Mouse (Mus musculus) forebrain, embryonic 14.5 days (tissue): Measurements from ENCODE around the gene Mllt3. TPM values are rescaled to one million over a fixed set of nuclear protein-coding genes. Genes with fewer than 3 reads are reported as not detected.
"Not testable (repeated sequence)": the region's sequence is repeated elsewhere in the genome, so short reads cannot be mapped to it uniquely, and the experiment has no call there.

Experiments
- ATAC-seq: fragments of 200-750 bp; cut with Nextera tagmentation; 2 replicates; pipeline ENCODE4 v1.8.0; 2017; ENCODE audit warnings: mild to moderate bottlenecking, moderate library complexity
- DNase-seq: peaks from one replicate; pipeline ENCODE4 v3.0.0-alpha.2; 2015; ENCODE audit warnings: low spot score
- H3K27ac ChIP-seq: fragments of 300-500 bp; sonication (generic); 2 replicates; pipeline ENCODE4 v1.5.1; 2014; ENCODE audit warnings: low read depth, mild to moderate bottlenecking, control low read depth, low read length, moderate library complexity
- H3K27me3 ChIP-seq: fragments of 300-500 bp; sonication (generic); replicated peaks from 2 replicates; pipeline ENCODE4 v1.6.1; 2014; ENCODE audit warnings: low read length, control low read depth, mixed read lengths; ENCODE audit not compliant: control insufficient read depth, insufficient read depth
- H3K36me3 ChIP-seq: fragments of 300-500 bp; sonication (generic); 2 replicates; pipeline ENCODE4 v1.6.1; 2014; ENCODE audit warnings: low read length, control low read depth; ENCODE audit not compliant: control insufficient read depth, insufficient read depth
- H3K4me1 ChIP-seq: fragments of 300-500 bp; sonication (generic); 2 replicates; pipeline ENCODE4 v1.6.1; 2014; ENCODE audit warnings: antibody characterized with exemption, low read length, control low read depth; ENCODE audit not compliant: control insufficient read depth, insufficient read depth
- H3K4me2 ChIP-seq: fragments of 300-500 bp; sonication (generic); 2 replicates; pipeline ENCODE4 v1.6.1; 2014; ENCODE audit warnings: mild to moderate bottlenecking, control low read depth, low read length
- H3K4me3 ChIP-seq: fragments of 300-500 bp; sonication (generic); 2 replicates; pipeline ENCODE4 v1.5.1; 2014; ENCODE audit warnings: low read depth, low read length, control low read depth
- H3K9ac ChIP-seq: fragments of 300-500 bp; sonication (generic); 2 replicates; pipeline ENCODE4 v1.6.1; 2014; ENCODE audit warnings: mild to moderate bottlenecking, low read length, control low read depth, moderate library complexity
- H3K9me3 ChIP-seq: fragments of 300-500 bp; sonication (generic); replicated peaks from 2 replicates; pipeline ENCODE4 v1.6.1; 2016; ENCODE audit warnings: low read length, control low read depth, mixed read lengths; ENCODE audit not compliant: control insufficient read depth
- WGBS: fragments of 180-500 bp; shearing (Covaris S2); extraction: QIAGEN DNeasy Blood & Tissue Kit; methylation state at CpG from one replicate; pipeline ENCODE4 v1.1.7; 2014; 5-methylcytosine and 5-hydroxymethylcytosine counted together
- polyA plus RNA-seq: library from polyadenylated mRNA; unstranded; fragments of >200 nt; fragmentation: Nextera tagmentation; extraction: Ambion mirVana; gene quantifications from 2 replicates; pipeline ENCODE4 v1.2.1, GENCODE M21; 2014

The Mllt3 gene
- polyA plus RNA-seq, 1 experiment from 2014 or later = 95.2 TPM

GRCm38 (mm10) chr4:87991710-87992109 lies 41.5 kb downstream of the Mllt3 start:
- Histone ChIP-seq H3K36me3 (no peaks in the 10 kb centered on the region), H3K4me1 (peaks cover 8% of the 10 kb centered on the region; the same call in 1 of the 2 replicates), H3K27ac (no peak overlapping the region), H3K4me3 (no peak overlapping the region), H3K27me3 (no peaks in the 10 kb centered on the region), H3K9me3 (no peaks in the 10 kb centered on the region), H3K4me2 (no peak overlapping the region), H3K9ac (no peak overlapping the region)
- WGBS = 82% methylated on average over 5 of the region's 5 CpGs
- no peak for ATAC-seq
- DNase-seq = no peak

- no peak for ATAC-seq
- H3K27ac ChIP-seq = no peak overlapping the region
Measured at GRCm38 (mm10) chr4:87990940-87991339, 42.2 kb downstream of the Mllt3 start.

GRCm38 (mm10) chr4:87985281-87985680 lies 47.9 kb downstream of the Mllt3 start:
- Histone ChIP-seq H3K27ac (peak overlapping the region; percentile 9; the same call in 1 of the 2 replicates), H3K4me2 (no peak overlapping the region), H3K27me3 (no peaks in the 10 kb centered on the region), H3K9me3 (no peaks in the 10 kb centered on the region), H3K36me3 (no peaks in the 10 kb centered on the region), H3K4me3 (no peak overlapping the region), H3K9ac (no peak overlapping the region), H3K4me1 (peaks cover 19% of the 10 kb centered on the region)
- DNase-seq = peak; percentile 11
- WGBS = 23% methylated on average over 4 of the region's 4 CpGs
- peak; percentile 32; the same call in 1 of the 2 replicates for ATAC-seq

More at GRCm38 (mm10) chr4:87990940-87991339, 42.2 kb downstream of the Mllt3 start:
- WGBS = 29% methylated on average over 5 of the region's 5 CpGs
- Histone ChIP-seq H3K4me3 (no peak overlapping the region), H3K36me3 (no peaks in the 10 kb centered on the region), H3K9me3 (no peaks in the 10 kb centered on the region), H3K4me1 (peaks cover 8% of the 10 kb centered on the region; the same call in 1 of the 2 replicates), H3K9ac (no peak overlapping the region), H3K4me2 (no peak overlapping the region), H3K27me3 (no peaks in the 10 kb centered on the region)
- DNase-seq = no peak

GRCm38 (mm10) chr4:87984589-87984988 lies 48.6 kb downstream of the Mllt3 start:
- Histone ChIP-seq H3K27ac (no peak overlapping the region), H3K27me3 (no peaks in the 10 kb centered on the region), H3K4me2 (no peak overlapping the region), H3K9ac (no peak overlapping the region), H3K9me3 (no peaks in the 10 kb centered on the region), H3K36me3 (no peaks in the 10 kb centered on the region), H3K4me3 (no peak overlapping the region), H3K4me1 (peaks cover 19% of the 10 kb centered on the region)
- DNase-seq = peak; percentile 19
- 9% methylated on average over 3 of the region's 3 CpGs for WGBS
- peak; percentile 49; the same call in 1 of the 2 replicates for ATAC-seq

DNA sequence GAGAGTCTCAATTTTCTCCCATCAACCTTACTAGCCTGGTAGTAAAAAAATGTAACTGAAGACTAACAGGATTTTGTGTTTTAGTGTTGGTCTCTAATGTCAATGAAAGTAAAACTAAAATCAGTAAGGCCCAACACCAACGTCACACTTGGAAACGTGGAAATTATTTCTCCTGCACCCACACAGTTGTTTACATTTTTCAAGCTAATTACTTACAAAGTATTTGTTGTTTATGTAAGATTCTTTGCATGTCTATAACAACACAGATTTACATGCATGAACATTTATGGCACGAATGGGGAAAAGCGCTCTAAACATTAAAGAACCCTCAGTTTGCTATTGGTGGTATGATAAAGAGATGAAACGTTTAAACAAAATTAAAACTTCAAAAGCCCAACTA lies 49.1 kb downstream of the Mllt3 start:
- no peak overlapping the region for H3K4me3 ChIP-seq
- H3K4me2 ChIP-seq = no peak overlapping the region
- DNase-seq (no peak), ATAC-seq (no peak)
- peaks cover 19% of the 10 kb centered on the region for H3K4me1 ChIP-seq
- no peaks in the 10 kb centered on the region for H3K9me3 ChIP-seq
- H3K36me3 ChIP-seq = no peaks in the 10 kb centered on the region
- no peaks in the 10 kb centered on the region for H3K27me3 ChIP-seq
- no peak overlapping the region for H3K9ac ChIP-seq
- H3K27ac ChIP-seq = no peak overlapping the region
- 50% methylated on average over 5 of the region's 5 CpGs for WGBS

DNA sequence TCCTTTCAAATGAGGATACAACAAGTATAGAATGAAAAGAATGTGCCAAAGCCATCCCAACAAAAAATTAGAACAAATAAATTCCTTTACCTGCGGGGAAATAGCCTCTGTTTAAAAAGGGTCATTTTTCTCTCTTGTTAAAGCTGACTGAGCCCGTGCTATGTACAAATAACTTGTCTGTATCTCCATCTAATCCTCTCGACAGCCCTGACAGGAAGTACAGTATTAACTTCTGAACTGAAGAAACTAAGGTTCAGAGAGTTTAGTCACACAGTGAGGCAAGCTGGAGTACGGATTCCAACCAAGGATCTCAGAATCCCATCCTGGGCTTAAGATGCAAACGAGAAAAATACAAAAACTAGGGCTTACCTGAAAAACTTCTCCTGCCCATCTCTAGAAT lies 50.6 kb downstream of the Mllt3 start:
- Histone ChIP-seq H3K27me3 (no peaks in the 10 kb centered on the region), H3K27ac (no peak overlapping the region), H3K9me3 (no peaks in the 10 kb centered on the region), H3K4me2 (no peak overlapping the region), H3K9ac (no peak overlapping the region), H3K4me1 (peaks cover 19% of the 10 kb centered on the region), H3K36me3 (no peaks in the 10 kb centered on the region), H3K4me3 (no peak overlapping the region)
- 76% methylated on average over 5 of the region's 5 CpGs for whole genome bisulfite sequencing
- DNase-seq (no peak), ATAC-seq (no peak)

DNA sequence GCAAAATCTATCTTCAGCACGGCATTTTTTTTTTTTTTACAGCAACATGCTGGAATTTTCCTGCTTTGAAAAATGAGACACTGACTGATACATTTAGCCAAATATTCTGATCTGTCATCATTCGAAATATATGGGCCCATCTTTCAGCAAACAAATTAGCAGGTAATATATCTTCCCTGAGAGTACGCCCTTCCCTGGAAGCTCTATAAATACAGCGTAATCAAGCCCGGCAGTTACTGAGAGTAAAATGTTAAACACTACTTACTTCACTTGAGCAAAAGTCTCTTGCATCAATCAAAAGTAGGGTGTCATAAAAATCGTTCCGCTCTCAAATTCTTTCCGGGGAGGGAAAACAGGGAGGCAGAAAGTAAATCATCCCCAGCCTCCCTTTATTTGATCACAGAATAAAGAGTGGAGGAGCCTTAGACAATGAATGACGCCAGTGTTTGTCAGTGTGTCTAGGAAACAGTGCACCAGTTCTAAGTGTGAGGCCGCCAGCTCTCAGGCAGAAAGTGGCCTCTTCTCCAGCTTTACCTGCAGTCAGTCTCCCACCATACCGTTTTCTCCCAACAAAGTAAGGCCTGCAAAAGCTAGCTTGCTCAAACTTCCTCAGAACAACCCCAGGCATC lies 55.2 kb downstream of the Mllt3 start:
- no peaks in the 10 kb centered on the region for H3K27me3 ChIP-seq
- ATAC-seq (no peak), DNase-seq (no peak)
- no peak overlapping the region for H3K4me3 ChIP-seq
- H3K4me1 ChIP-seq = peaks cover 4% of the 10 kb centered on the region; the same call in 1 of the 2 replicates
- no peaks in the 10 kb centered on the region for H3K9me3 ChIP-seq
- H3K27ac ChIP-seq = no peak overlapping the region
- H3K9ac ChIP-seq = no peak overlapping the region
- 75% methylated on average over 11 of the region's 11 CpGs for WGBS
- no peaks in the 10 kb centered on the region for H3K36me3 ChIP-seq
- no peak overlapping the region for H3K4me2 ChIP-seq

DNA sequence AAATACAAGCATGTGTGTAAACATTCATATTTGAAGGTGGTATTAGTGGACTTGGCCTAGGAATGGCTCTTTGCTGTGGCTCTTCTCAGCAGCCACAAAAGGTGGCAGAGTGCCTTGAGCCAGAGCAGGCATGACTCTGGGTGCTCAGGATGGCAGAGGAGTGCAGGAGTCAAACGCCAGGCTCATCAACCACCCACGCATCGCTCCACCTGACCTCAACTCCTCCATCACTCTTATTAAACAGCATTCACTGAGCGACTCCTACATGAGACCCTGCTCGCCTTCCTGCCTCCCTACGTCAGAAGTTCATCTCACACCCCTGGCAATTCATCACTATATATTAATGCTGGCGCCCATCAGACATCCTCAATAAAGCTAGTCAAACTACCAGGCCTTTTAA lies 67.3 kb downstream of the Mllt3 start:
- ATAC-seq = no peak
- H3K27ac ChIP-seq = no peak overlapping the region
- no peak overlapping the region for H3K4me2 ChIP-seq
- DNase-seq = no peak
- no peak overlapping the region for H3K4me3 ChIP-seq
- H3K9me3 ChIP-seq = no peaks in the 10 kb centered on the region
- no peaks in the 10 kb centered on the region for H3K36me3 ChIP-seq
- H3K9ac ChIP-seq = no peak overlapping the region
- WGBS = 89% methylated on average over 7 of the region's 7 CpGs
- no peaks in the 10 kb centered on the region for H3K27me3 ChIP-seq
- no peaks in the 10 kb centered on the region; the same call in 1 of the 2 replicates for H3K4me1 ChIP-seq

DNA sequence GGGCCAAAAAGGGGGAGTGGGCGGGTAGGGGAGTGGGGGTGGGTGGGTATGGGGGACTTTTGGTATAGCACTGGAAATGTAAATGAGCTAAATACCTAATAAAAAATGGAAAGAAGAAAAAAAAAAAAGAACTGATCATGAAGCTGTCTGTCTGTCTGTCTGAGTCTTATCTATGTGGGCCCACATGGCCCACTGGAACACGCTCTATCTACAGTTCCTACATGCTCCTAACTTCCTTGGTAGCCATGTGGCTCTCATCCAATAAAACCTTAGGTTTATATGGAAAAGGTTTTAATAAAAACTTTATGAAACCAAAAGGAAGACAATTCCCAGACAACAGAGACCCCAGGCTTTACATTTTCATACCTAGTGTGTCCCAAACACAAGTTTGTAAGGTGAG lies 68.3 kb downstream of the Mllt3 start:
- not testable (repeated sequence) for H3K27me3 ChIP-seq, H3K9ac ChIP-seq, H3K4me3 ChIP-seq, ATAC-seq, H3K4me2 ChIP-seq, H3K9me3 ChIP-seq, H3K36me3 ChIP-seq, DNase-seq, H3K4me1 ChIP-seq, H3K27ac ChIP-seq
- 97% methylated on average over 1 of the region's 2 CpGs for WGBS
